Mouse (Mus musculus): ENCODE results near the gene Btbd18.

GRCm38 (mm10) chr2:84705295-84705694 is 46.4 kb downstream of the Btbd18 start:
- TF ChIP-seq CTCF (IDR thresholded peaks at IDR 0.05; ENCODE audit: insufficient read depth, low read length) (no peak), POLR2A (IDR thresholded peaks at IDR 0.05; ENCODE audit: borderline replicate concordance, extremely low read depth, low read depth, low read length) (no peak)

Data from lung, adult 2 months (tissue).